Mouse (Mus musculus) ES-E14 (cell line): Measurements from ENCODE around the gene Irf2bpl.

Source experiments
- CHD2 ChIP-seq: IDR thresholded peaks from 2 replicates; pipeline ENCODE4 v1.6.1; 2014; ENCODE audit warnings: mild to moderate bottlenecking, low read depth, low read length, inconsistent platforms
- HCFC1 ChIP-seq: IDR thresholded peaks from 2 replicates; pipeline ENCODE4 v1.6.1; 2012; ENCODE audit warnings: low read length, inconsistent platforms, borderline replicate concordance; ENCODE audit not compliant: insufficient read depth
- MAFK ChIP-seq: IDR thresholded peaks from 2 replicates; pipeline ENCODE4 v1.6.1; 2014; ENCODE audit warnings: mild to moderate bottlenecking, low read depth, low read length, inconsistent platforms; ENCODE audit not compliant: insufficient read depth
- ZC3H11A ChIP-seq: IDR thresholded peaks from 2 replicates; pipeline ENCODE4 v1.6.1; 2012; ENCODE audit warnings: low read depth, mild to moderate bottlenecking, inconsistent platforms, low read length, borderline replicate concordance
- ZNF384 ChIP-seq: IDR thresholded peaks from 2 replicates; pipeline ENCODE4 v1.6.1; 2012; ENCODE audit warnings: low read depth, low read length, inconsistent platforms

GRCm38 (mm10) chr12:86879446-86880085 lies 5.0 kb downstream of the Irf2bpl start:
- TF ChIP-seq HCFC1 (no peak), CHD2 (no peak), MAFK (no peak), ZNF384 (no peak), ZC3H11A (no peak)
